Mouse (Mus musculus) stomach, embryonic 14.5 days (tissue): ENCODE measurements around the gene Chd8. TPM values are rescaled to one million over a fixed set of nuclear protein-coding genes. Genes with fewer than 3 reads are reported as not detected.
A peak's percentile ranks its signal among the peaks of the same experiment; 100 is the strongest.
"Not testable (repeated sequence)": the region's sequence is repeated elsewhere in the genome, so short reads cannot be mapped to it uniquely, and the experiment has no call there.

Experiments
- ATAC-seq: fragments of 200-750 bp; cut with Nextera tagmentation; 2 replicates; pipeline ENCODE4 v1.8.0; 2017; ENCODE audit warnings: low read depth, moderate TSS enrichment; ENCODE audit not compliant: insufficient number of reproducible peaks, insufficient read depth, low FRiP score
- H3K27ac ChIP-seq: fragments of 300-500 bp; sonication (generic); 2 replicates; pipeline ENCODE4 v1.5.1; 2014; ENCODE audit warnings: mild to moderate bottlenecking, low read length, moderate library complexity, mixed read lengths
- H3K27me3 ChIP-seq: fragments of 300-500 bp; sonication (generic); 2 replicates; pipeline ENCODE4 v1.6.1; 2014; ENCODE audit warnings: low read length, control low read depth, mixed read lengths; ENCODE audit not compliant: control insufficient read depth, insufficient read depth
- H3K36me3 ChIP-seq: fragments of 300-500 bp; sonication (generic); 2 replicates; pipeline ENCODE4 v1.6.1; 2014; ENCODE audit warnings: mild to moderate bottlenecking, control low read depth, low read length, moderate library complexity, mixed read lengths; ENCODE audit not compliant: control insufficient read depth, insufficient read depth
- H3K4me1 ChIP-seq: fragments of 300-500 bp; sonication (generic); 2 replicates; pipeline ENCODE4 v1.6.1; 2014; ENCODE audit warnings: low read length, control low read depth, mixed read lengths; ENCODE audit not compliant: control insufficient read depth, insufficient read depth
- H3K4me2 ChIP-seq: fragments of 300-500 bp; sonication (generic); replicated peaks from 2 replicates; pipeline ENCODE4 v1.6.1; 2014; ENCODE audit warnings: low read depth, low read length, control low read depth
- H3K4me3 ChIP-seq: fragments of 300-500 bp; sonication (generic); 2 replicates; pipeline ENCODE4 v1.5.1; 2014; ENCODE audit warnings: low read depth, low read length, control low read depth
- H3K9ac ChIP-seq: fragments of 300-500 bp; sonication (generic); replicated peaks from 2 replicates; pipeline ENCODE4 v1.6.1; 2014; ENCODE audit warnings: low read depth, mild to moderate bottlenecking, control low read depth, low read length, moderate library complexity, mixed read lengths
- H3K9me3 ChIP-seq: fragments of 300-500 bp; sonication (generic); 2 replicates; pipeline ENCODE4 v1.6.1; 2016; ENCODE audit warnings: low read depth, low read length, control low read depth; ENCODE audit not compliant: control insufficient read depth
- WGBS: fragments of 180-500 bp; shearing (Covaris S2); extraction: QIAGEN DNeasy Blood & Tissue Kit; methylation state at CpG from one replicate; pipeline ENCODE4 v1.1.7; 2014; 5-methylcytosine and 5-hydroxymethylcytosine counted together
- polyA plus RNA-seq: library from polyadenylated mRNA; unstranded; fragments of >200 nt; fragmentation: Nextera tagmentation; extraction: Ambion mirVana; gene quantifications from 2 replicates; pipeline ENCODE4 v1.2.1, GENCODE M21; 2014

Gene Chd8
- polyA plus RNA-seq: 49.7 and 56.0 TPM in 2 replicates

- H3K36me3 ChIP-seq: no peaks in the 10 kb centered on the region
- WGBS: 0% methylated on average over 54 of the region's 54 CpGs
- ATAC-seq: peak; percentile 100
- no peaks in the 10 kb centered on the region for H3K9me3 ChIP-seq
- H3K4me1 ChIP-seq: peaks cover 5% of the 10 kb centered on the region; the same call in 1 of the 2 replicates
- H3K9ac ChIP-seq: peak within 1 kb of the TSS; percentile 89
- H3K27ac ChIP-seq: peak within 1 kb of the TSS; percentile 93
- peak within 1 kb of the TSS; percentile 87 for H3K4me3 ChIP-seq
- no peaks in the 10 kb centered on the region for H3K27me3 ChIP-seq
- peak within 1 kb of the TSS; percentile 74 for H3K4me2 ChIP-seq
Measured at GRCm38 (mm10) chr14:52257484-52258213, at the start of gene Chd8. Gene Chd8, minus strand, starts transcription at chr14:52257780.

GRCm38 (mm10) chr14:52306100-52306499 is 48.5 kb upstream of the Chd8 start:
- no peaks in the 10 kb centered on the region for H3K27me3 ChIP-seq
- H3K4me2 ChIP-seq: no peak overlapping the region
- H3K27ac ChIP-seq: no peak overlapping the region
- ATAC-seq: no peak
- no peak overlapping the region for H3K4me3 ChIP-seq
- WGBS: 92% methylated on average over 2 of the region's 2 CpGs
- no peaks in the 10 kb centered on the region for H3K36me3 ChIP-seq
- no peak overlapping the region for H3K9ac ChIP-seq
- no peaks in the 10 kb centered on the region for H3K9me3 ChIP-seq
- 0 out of 2 replicates have a peak, but pooled peaks cover 3% of the 10 kb centered on the region for H3K4me1 ChIP-seq

- H3K27ac ChIP-seq: peak within 1 kb of the TSS; percentile 91
- peak within 1 kb of the TSS; percentile 67 for H3K4me3 ChIP-seq
- 0 out of 2 replicates have a peak, but pooled peaks cover 3% of the 10 kb centered on the region for H3K4me1 ChIP-seq
- no peaks in the 10 kb centered on the region for H3K9me3 ChIP-seq
- ATAC-seq: peak; percentile 96
- H3K9ac ChIP-seq: peak within 1 kb of the TSS; percentile 62
- under 1% methylated on average over 46 of the region's 46 CpGs for WGBS
- H3K4me2 ChIP-seq: peak within 1 kb of the TSS; percentile 70
- H3K27me3 ChIP-seq: no peaks in the 10 kb centered on the region
- peaks cover 5% of the 10 kb centered on the region for H3K36me3 ChIP-seq
Measured at GRCm38 (mm10) chr14:52304644-52305271, 47.2 kb upstream of the Chd8 start, which contains the start of gene Mettl3. Gene Mettl3, minus strand, starts transcription at chr14:52305128.

- H3K4me1 ChIP-seq, H3K9ac ChIP-seq, H3K27ac ChIP-seq, H3K9me3 ChIP-seq, ATAC-seq, H3K4me3 ChIP-seq, H3K27me3 ChIP-seq: not testable (repeated sequence)
- 94% methylated on average over 3 of the region's 3 CpGs for WGBS
- H3K36me3 ChIP-seq: peaks cover 13% of the 10 kb centered on the region
- peak overlapping the region; percentile 70; the same call in 1 of the 2 replicates for H3K4me2 ChIP-seq
Measured at GRCm38 (mm10) chr14:52303517-52303916, 45.9 kb upstream of the Chd8 start.

- 72% methylated on average over 6 of the region's 6 CpGs for WGBS
- Histone ChIP-seq H3K4me1 (no peaks in the 10 kb centered on the region), H3K4me3 (no peak overlapping the region), H3K27me3 (no peaks in the 10 kb centered on the region), H3K4me2 (no peak overlapping the region), H3K27ac (no peak overlapping the region), H3K9ac (no peak overlapping the region), H3K9me3 (no peaks in the 10 kb centered on the region), H3K36me3 (peaks cover 67% of the 10 kb centered on the region)
- ATAC-seq: peak; percentile 37; the same call in 1 of the 2 replicates
Measured at GRCm38 (mm10) chr14:52295558-52296264, 38.1 kb upstream of the Chd8 start.

GRCm38 (mm10) chr14:52284191-52284590 is 26.6 kb upstream of the Chd8 start:
- no peak overlapping the region for H3K4me3 ChIP-seq
- no peak for ATAC-seq
- 0 out of 2 replicates have a peak, but pooled peaks cover 6% of the 10 kb centered on the region for H3K4me1 ChIP-seq
- H3K4me2 ChIP-seq: no peak overlapping the region
- no peak overlapping the region for H3K9ac ChIP-seq
- 94% methylated on average over 3 of the region's 3 CpGs for WGBS
- no peaks in the 10 kb centered on the region for H3K27me3 ChIP-seq
- H3K36me3 ChIP-seq: peaks cover 27% of the 10 kb centered on the region
- no peak overlapping the region for H3K27ac ChIP-seq
- no peaks in the 10 kb centered on the region for H3K9me3 ChIP-seq

- Histone ChIP-seq H3K9me3 (no peaks in the 10 kb centered on the region), H3K9ac (no peak overlapping the region), H3K4me1 (0 out of 2 replicates have a peak, but pooled peaks cover 6% of the 10 kb centered on the region), H3K4me3 (no peak overlapping the region), H3K27ac (no peak overlapping the region), H3K36me3 (peaks cover 24% of the 10 kb centered on the region), H3K4me2 (no peak overlapping the region), H3K27me3 (no peaks in the 10 kb centered on the region)
- ATAC-seq: no peak
- WGBS: 92% methylated on average over 5 of the region's 5 CpGs
Measured at GRCm38 (mm10) chr14:52283629-52284028, 26.0 kb upstream of the Chd8 start.

GRCm38 (mm10) chr14:52279747-52280120 is 22.2 kb upstream of the Chd8 start:
- H3K27ac ChIP-seq: peak overlapping the region; percentile 48
- H3K9me3 ChIP-seq: no peaks in the 10 kb centered on the region
- peak; percentile 15; the same call in 1 of the 2 replicates for ATAC-seq
- H3K4me3 ChIP-seq: peak overlapping the region; percentile 75
- 0 out of 2 replicates have a peak, but pooled peaks cover 6% of the 10 kb centered on the region for H3K4me1 ChIP-seq
- no peaks in the 10 kb centered on the region for H3K27me3 ChIP-seq
- WGBS: 2% methylated on average over 21 of the region's 21 CpGs
- peak overlapping the region; percentile 77 for H3K9ac ChIP-seq
- H3K4me2 ChIP-seq: peak overlapping the region; percentile 49
- H3K36me3 ChIP-seq: peaks cover 7% of the 10 kb centered on the region; the same call in 1 of the 2 replicates
